Mouse (Mus musculus): Measurements from ENCODE around the gene Olfr1312.
"Not testable (repeated sequence)": the region's sequence is repeated elsewhere in the genome, so short reads cannot be mapped to it uniquely, and the experiment has no call there.

Olfr1312 gene

DNA sequence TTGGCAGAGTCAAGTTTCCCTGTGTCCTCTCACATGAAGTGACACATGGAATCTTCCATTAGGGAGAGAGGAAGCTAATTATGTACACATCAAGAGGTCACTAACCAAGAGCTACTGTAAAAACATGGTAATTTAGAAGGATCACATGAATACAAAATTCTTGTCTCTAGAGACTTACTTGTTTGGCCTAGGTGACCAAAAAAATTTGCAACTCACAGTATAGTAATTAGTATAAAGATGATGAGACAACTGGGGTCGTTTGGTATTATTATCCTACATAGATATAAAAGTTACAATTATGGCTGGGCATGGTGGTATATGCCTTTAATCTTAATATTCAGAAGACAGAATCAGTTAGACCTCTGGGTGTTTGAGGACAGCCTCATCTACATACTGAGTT, at the start of gene Olfr1312:
TSS of gene Olfr1312 (minus strand) at position 101 of the 400 bp plus-strand sequence.
- DNase-seq (ENCODE audit: extremely low read depth, low read depth, low spot score), result no peak

DNA sequence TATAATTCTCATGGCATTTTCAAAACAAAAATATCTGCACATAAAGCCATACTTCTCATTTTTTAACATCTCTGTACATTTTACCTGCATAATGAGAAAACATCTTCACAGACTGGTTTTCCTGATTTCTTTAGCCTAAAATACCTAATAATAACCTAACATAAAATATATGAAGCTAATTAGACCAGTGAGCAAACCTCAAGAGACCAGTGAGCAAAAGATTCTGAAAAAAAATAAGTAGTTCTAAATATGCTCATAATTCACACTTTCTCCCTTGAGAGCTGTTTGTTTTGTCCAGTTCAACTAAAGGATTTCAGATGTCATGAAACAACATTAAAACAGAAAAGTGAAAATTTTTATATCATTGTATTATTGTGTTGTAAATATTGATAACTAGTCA, 46.6 kb upstream of the Olfr1312 start, which contains the start of gene Olfr1314:
TSS of gene Olfr1314 (minus strand) at position 101 of the 400 bp plus-strand sequence.
- no peak for DNase-seq (ENCODE audit: extremely low read depth, low read depth, low spot score)

DNA sequence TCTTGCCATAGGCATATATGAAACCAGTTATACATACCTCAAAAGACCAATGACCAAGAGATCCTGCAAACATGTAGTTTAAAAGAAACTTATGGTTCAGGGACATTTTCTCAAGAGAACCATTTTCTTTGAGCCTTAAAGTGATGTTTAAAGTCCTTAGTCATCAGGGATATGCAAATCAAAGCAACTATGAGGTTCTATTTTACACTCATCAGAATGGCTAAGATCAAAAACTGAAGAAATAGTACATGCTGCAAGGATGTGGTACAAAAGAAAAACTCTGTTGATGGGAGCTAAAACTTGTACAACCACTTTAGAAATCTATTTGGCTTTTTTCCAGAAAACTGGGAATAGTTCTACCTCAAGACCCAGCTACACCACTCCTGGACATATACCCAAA, 27.7 kb upstream of the Olfr1312 start, which contains the start of gene Olfr1313:
TSS of gene Olfr1313 (minus strand) at position 101 of the 400 bp plus-strand sequence.
- DNase-seq (ENCODE audit: extremely low read depth, low read depth, low spot score), result no peak

DNA sequence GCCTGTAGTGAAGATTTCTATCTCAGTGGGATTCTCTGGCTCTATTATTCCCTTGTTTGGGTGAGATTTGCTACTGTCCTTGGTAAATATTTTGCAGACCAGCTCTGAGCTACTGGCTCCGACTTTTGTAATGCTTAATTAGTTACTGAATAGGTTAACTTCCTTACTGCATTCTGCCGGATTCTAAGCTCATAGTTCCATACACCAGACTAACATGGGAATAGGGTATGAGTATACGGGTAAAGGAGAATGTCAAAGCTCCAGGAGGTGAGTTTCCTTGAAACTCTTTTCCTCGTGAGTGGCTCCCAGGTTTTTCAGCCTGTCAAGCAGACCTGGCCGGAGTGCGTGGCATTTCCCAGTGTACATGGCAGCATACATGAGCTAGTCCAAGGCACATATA, 23.1 kb downstream of the Olfr1312 start:
- DNase-seq (ENCODE audit: extremely low read depth, low read depth, low spot score), result not testable (repeated sequence)

DNA sequence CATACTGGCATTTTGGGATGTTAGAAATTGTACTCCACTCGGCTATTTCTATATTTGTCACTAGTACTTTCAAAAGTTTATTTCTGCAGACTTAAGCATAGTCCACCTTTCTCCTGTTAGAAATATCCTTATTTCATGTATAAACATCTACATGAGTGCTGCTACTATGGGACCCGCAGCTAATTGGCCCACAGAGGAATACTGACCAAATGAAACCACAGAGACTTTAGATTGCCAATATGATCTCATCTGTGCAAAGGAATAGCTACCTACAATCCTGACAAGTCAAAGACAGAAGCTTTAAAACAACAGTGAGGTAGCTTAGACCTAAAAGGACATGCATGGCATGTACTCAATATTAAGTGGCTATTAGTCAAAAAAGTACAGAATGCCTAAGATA, 25.7 kb downstream of the Olfr1312 start, which contains the start of gene Olfr1311:
TSS of gene Olfr1311 (minus strand) at position 101 of the 400 bp plus-strand sequence.
- DNase-seq (ENCODE audit: extremely low read depth, low read depth, low spot score), result no peak

DNA sequence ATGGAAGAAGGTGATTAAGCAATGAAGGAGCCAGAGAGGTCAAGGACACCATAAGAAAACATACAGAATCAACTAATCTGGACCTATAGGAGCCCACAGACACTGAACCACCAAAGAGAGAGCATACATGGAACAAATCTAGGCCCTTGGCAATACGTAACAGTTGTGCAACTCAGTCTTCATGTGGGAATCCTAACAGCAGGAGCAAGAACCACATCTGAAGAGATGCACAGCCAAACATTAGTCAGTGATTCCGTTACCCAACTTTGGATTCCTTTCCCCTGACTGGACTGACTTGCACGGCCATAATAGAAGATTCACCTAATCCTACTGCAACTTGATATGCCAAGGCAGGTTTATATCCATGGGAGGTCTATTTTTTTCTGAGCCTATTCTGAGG, 35.1 kb downstream of the Olfr1312 start:
- no peak for DNase-seq (ENCODE audit: extremely low read depth, low read depth, low spot score)

DNA sequence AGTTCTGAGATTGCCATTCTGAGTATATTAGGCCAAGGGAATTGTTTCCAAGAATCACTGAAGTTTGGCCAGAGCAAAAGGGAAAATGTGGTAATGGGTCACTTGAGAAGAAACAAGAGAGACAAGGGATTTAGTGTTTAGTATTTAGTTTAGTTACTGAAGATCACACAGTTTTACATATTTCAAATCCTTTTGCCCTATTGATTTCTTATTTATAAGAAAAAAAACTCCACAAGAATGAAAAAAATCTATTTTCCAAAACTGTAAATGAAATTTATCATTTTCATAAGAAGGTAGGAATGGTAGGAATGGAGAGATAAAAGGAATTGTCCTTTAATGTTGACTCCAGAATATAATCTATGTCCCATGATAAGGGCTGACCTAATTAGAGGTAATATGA, 37.4 kb downstream of the Olfr1312 start, which contains the start of gene Olfr1310:
TSS of gene Olfr1310 (minus strand) at position 101 of the 400 bp plus-strand sequence.
- DNase-seq (ENCODE audit: extremely low read depth, low read depth, low spot score), result no peak

DNA sequence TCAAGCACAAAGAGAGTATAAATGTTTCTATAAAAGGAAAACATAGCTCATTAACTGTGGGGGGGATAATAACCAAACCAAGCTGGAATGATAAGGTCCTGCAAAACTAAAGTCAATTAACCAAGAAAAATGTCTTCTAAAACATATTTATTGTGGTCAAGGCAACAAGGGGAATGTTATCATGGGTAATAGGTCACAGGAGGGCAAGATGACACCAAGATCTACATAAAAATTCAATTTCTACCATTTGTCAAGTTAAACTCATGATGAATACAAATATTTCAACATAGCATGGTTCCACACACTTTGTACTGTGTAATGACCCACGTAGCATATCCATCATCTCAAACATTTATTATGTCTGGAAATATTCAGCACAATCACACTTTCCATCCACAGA, 59.9 kb downstream of the Olfr1312 start, which contains the start of gene Olfr1309:
TSS of gene Olfr1309 (minus strand) at position 101 of the 400 bp plus-strand sequence.
- DNase-seq (ENCODE audit: extremely low read depth, low read depth, low spot score), result no peak

All from fat pad, adult 2 months (tissue).